Comparison of ENCODE assay signal across 10 mouse cellular contexts in genomic region chr14:45464036-45465035, GRCm38 (mm10). TPM values are rescaled to one million over a fixed set of nuclear protein-coding genes. Genes with fewer than 3 reads are reported as not detected.
DNase-seq lines count a peak whose midpoint lies in the region; ATAC-seq and TF ChIP-seq lines count a peak whose summit lies in the region.
"Had no signal": no experiment of that assay in that cellular context is flagged by ENCODE, and none has a peak within 500 bp of the region (broad histone marks: within the 10 kb centered on the region; RNA-seq: fewer than 3 reads in every experiment).

No protein-coding gene starts in this region.

- WGBS in kidney, embryonic 16.5 days: 64% methylated on average over 19 of the region's 19 CpGs
- 66% methylated on average over 19 of the region's 19 CpGs for WGBS in intestine, embryonic 16.5 days

- H3K27ac ChIP-seq in kidney, embryonic 16.5 days (ENCODE audit: low read length): peak overlapping the region; percentile 78
- peak overlapping the region; percentile 89 for H3K27ac ChIP-seq in ES-Bruce4 (ENCODE audit: insufficient read depth, low read length)
- H3K27ac ChIP-seq in intestine, embryonic 16.5 days (ENCODE audit: low read length): peak overlapping the region; percentile 13

- no peak overlapping the region for H3K4me2 ChIP-seq in kidney, embryonic 16.5 days (replicated peaks; ENCODE audit: low read depth, low read length)
- no peak overlapping the region for H3K4me2 ChIP-seq in intestine, embryonic 16.5 days (ENCODE audit: low read depth, low read length)

- H3K9ac ChIP-seq in kidney, embryonic 16.5 days (replicated peaks; ENCODE audit: low read length): 0 out of 2 replicates have a peak overlapping the region, but pooled peaks have one; percentile 13
- no peak overlapping the region for H3K9ac ChIP-seq in ES-Bruce4 (ENCODE audit: low read depth, poor library complexity, severe bottlenecking)
- H3K9ac ChIP-seq in intestine, embryonic 16.5 days (ENCODE audit: low read depth, low read length): no peak overlapping the region

- 0 out of 2 replicates have a peak, but pooled peaks cover under 1% of the 10 kb centered on the region for H3K9me3 ChIP-seq in kidney, embryonic 16.5 days (ENCODE audit: low read length)
- H3K9me3 ChIP-seq in ES-Bruce4 (replicated peaks; ENCODE audit: control insufficient read depth, insufficient read depth, low read length, poor library complexity, severe bottlenecking): no peaks in the 10 kb centered on the region
- H3K9me3 ChIP-seq in intestine, embryonic 16.5 days (ENCODE audit: control insufficient read depth, low read length): 0 out of 2 replicates have a peak, but pooled peaks cover under 1% of the 10 kb centered on the region

- no peaks in the 10 kb centered on the region for H3K27me3 ChIP-seq in kidney, embryonic 16.5 days (ENCODE audit: insufficient read depth, low read length)
- no peaks in the 10 kb centered on the region for H3K27me3 ChIP-seq in ES-Bruce4 (ENCODE audit: control insufficient read depth, insufficient read depth, low read length, poor library complexity, severe bottlenecking)
- H3K27me3 ChIP-seq in intestine, embryonic 16.5 days (replicated peaks; ENCODE audit: control insufficient read depth, insufficient read depth, low read length): no peaks in the 10 kb centered on the region

- H3K4me1 ChIP-seq in kidney, embryonic 16.5 days (ENCODE audit: insufficient read depth, low read length): peaks cover 24% of the 10 kb centered on the region
- H3K4me1 ChIP-seq in ES-Bruce4 (ENCODE audit: control insufficient read depth, insufficient read depth, low read length): peaks cover 7% of the 10 kb centered on the region
- H3K4me1 ChIP-seq in intestine, embryonic 16.5 days (ENCODE audit: control insufficient read depth, insufficient read depth, low read length): peaks cover 13% of the 10 kb centered on the region

- TF ChIP-seq EP300 in ES-Bruce4 (IDR thresholded peaks at IDR 0.05; ENCODE audit: insufficient read depth, low read depth, low read length): no peak

- H3K4me3 ChIP-seq in kidney, embryonic 16.5 days (ENCODE audit: low read length): no peak overlapping the region
- no peak overlapping the region for H3K4me3 ChIP-seq in ES-Bruce4 (ENCODE audit: low read depth, low read length)
- no peak overlapping the region for H3K4me3 ChIP-seq in intestine, embryonic 16.5 days (ENCODE audit: low read length)

- peaks cover 63% of the 10 kb centered on the region for H3K36me3 ChIP-seq in kidney, embryonic 16.5 days (ENCODE audit: insufficient read depth, low read length)
- H3K36me3 ChIP-seq in ES-Bruce4 (ENCODE audit: control insufficient read depth, insufficient read depth, low read length, poor library complexity, severe bottlenecking): peaks cover 12% of the 10 kb centered on the region
- peaks cover 10% of the 10 kb centered on the region for H3K36me3 ChIP-seq in intestine, embryonic 16.5 days (ENCODE audit: control insufficient read depth, insufficient read depth, low read length)

- no peak for TF ChIP-seq CTCF in ES-Bruce4 (IDR thresholded peaks at IDR 0.05; ENCODE audit: low read depth, low read length)

- peak; percentile 79 for DNase-seq in heart, adult 11 months
- no peak for DNase-seq in heart, postnatal 36 days
- no peak for DNase-seq in kidney, postnatal 10 days
- no peak for DNase-seq in embryo, embryonic 10.5 days (ENCODE audit: low spot score)
- no peak for DNase-seq in gastrocnemius, postnatal 4 days (ENCODE audit: low spot score in 2 of 2)
- DNase-seq: layer of hippocampus, postnatal 36 days; thymus, adult 2 months had no signal

- intact Hi-C loops in heart, postnatal 36 days (cut with DNase I): no loop called here

- ATAC-seq in kidney, embryonic 16.5 days (ENCODE audit: low FRiP score, low TSS enrichment): no peak
- peak; percentile 13; the same call in 1 of the 2 replicates for ATAC-seq in intestine, embryonic 16.5 days

- TF ChIP-seq POLR2A in ES-Bruce4 (IDR thresholded peaks at IDR 0.05; ENCODE audit: insufficient read depth, low read length): no peak

RNA-seq across cellular contexts. Expression of gene Gnpnat1, which starts 59.6 kb away (rescaled TPM):
- total RNA-seq in heart, postnatal 36 days (2021): 10 to 100 TPM; 10.7 to 13.6 TPM
- 58.1 and 63.0 TPM in 2 replicates for polyA plus RNA-seq in kidney, embryonic 16.5 days (2015; fragmentation: Nextera tagmentation; extraction: Ambion mirVana)
- polyA plus RNA-seq in ES-Bruce4 (2011; ENCODE audit: insufficient read depth, insufficient read length, low read depth, missing spikeins): 96.6 and 98.5 TPM in 2 replicates
- polyA plus RNA-seq in intestine, embryonic 16.5 days (2015; fragmentation: Nextera tagmentation; extraction: Ambion mirVana): 68.4 and 72.1 TPM in 2 replicates
- 10 to 100 TPM; 16.2 to 18.8 TPM for total RNA-seq in gastrocnemius, postnatal 4 days (2021)

Comparison
In these comparisons a context has a peak if more than half of its experiments do, and no peak if none do; other contexts are left out.
1. H3K27ac ChIP-seq: peak in every context shown above with its lines; median percentile 89 in ES-Bruce4; 78 in kidney, embryonic 16.5 days; 13 in intestine, embryonic 16.5 days.